Mouse (Mus musculus) stomach, postnatal 0 days (tissue): ENCODE results near the gene Megf8. TPM values are rescaled to one million over a fixed set of nuclear protein-coding genes. Genes with fewer than 3 reads are reported as not detected.
A peak's percentile ranks its signal among the peaks of the same experiment; 100 is the strongest.
"Not testable (repeated sequence)": the region's sequence is repeated elsewhere in the genome, so short reads cannot be mapped to it uniquely, and the experiment has no call there.

Source experiments
- ATAC-seq: fragments of 200-750 bp; cut with Nextera tagmentation; 2 replicates; pipeline ENCODE4 v1.8.0; 2017; ENCODE audit not compliant: low FRiP score, low TSS enrichment
- DNase-seq: peaks from one replicate; pipeline ENCODE4 v3.0.0-alpha.2; 2016; ENCODE audit warnings: low spot score
- H3K27ac ChIP-seq: fragments of 300-500 bp; sonication (generic); replicated peaks from 2 replicates; pipeline ENCODE4 v1.5.1; 2014; ENCODE audit warnings: mild to moderate bottlenecking, control low read depth
- H3K27me3 ChIP-seq: fragments of 300-500 bp; sonication (generic); 2 replicates; pipeline ENCODE4 v1.6.1; 2014; ENCODE audit warnings: low read length; ENCODE audit not compliant: control insufficient read depth, insufficient read depth
- H3K36me3 ChIP-seq: fragments of 300-500 bp; sonication (generic); 2 replicates; pipeline ENCODE4 v1.6.1; 2014; ENCODE audit warnings: low read length, mixed read lengths; ENCODE audit not compliant: control insufficient read depth, insufficient read depth
- H3K4me1 ChIP-seq: fragments of 300-500 bp; sonication (generic); replicated peaks from 2 replicates; pipeline ENCODE4 v1.6.1; 2014; ENCODE audit warnings: antibody characterized with exemption; ENCODE audit not compliant: control insufficient read depth, insufficient read depth
- H3K4me2 ChIP-seq: fragments of 300-500 bp; sonication (generic); replicated peaks from 2 replicates; pipeline ENCODE4 v1.6.1; 2014; ENCODE audit warnings: low read depth, mild to moderate bottlenecking, control low read depth, moderate library complexity
- H3K4me3 ChIP-seq: fragments of 300-500 bp; sonication (generic); 2 replicates; pipeline ENCODE4 v1.5.1; 2014; ENCODE audit warnings: low read depth, low read length, control low read depth
- H3K9ac ChIP-seq: fragments of 300-500 bp; sonication (generic); 2 replicates; pipeline ENCODE4 v1.6.1; 2014; ENCODE audit warnings: mild to moderate bottlenecking, low read length, control low read depth, mixed read lengths
- H3K9me3 ChIP-seq: fragments of 300-500 bp; sonication (generic); 2 replicates; pipeline ENCODE4 v1.6.1; 2016; ENCODE audit warnings: low read length; ENCODE audit not compliant: control insufficient read depth
- CTCF ChIP-seq: IDR thresholded peaks from 2 replicates; pipeline ENCODE4 v1.5.1; 2016; ENCODE audit warnings: antibody characterized with exemption, low read depth, mild to moderate bottlenecking, moderate library complexity
- EP300 ChIP-seq: optimal IDR thresholded peaks from 2 replicates; pipeline ENCODE3; 2016; ENCODE audit warnings: antibody characterized with exemption
- WGBS: fragments of 180-500 bp; shearing (Covaris S2); extraction: QIAGEN DNeasy Blood & Tissue Kit; methylation state at CpG from one replicate; pipeline ENCODE4 v1.1.7; 2014; 5-methylcytosine and 5-hydroxymethylcytosine counted together
- polyA plus RNA-seq: library from polyadenylated mRNA; unstranded; fragments of >200 nt; fragmentation: Nextera tagmentation; extraction: Ambion mirVana; gene quantifications from 2 replicates; pipeline ENCODE4 v1.2.1, GENCODE M21; 2015

The Megf8 gene
- polyA plus RNA-seq, 1 experiment from 2014 or later: 3.6 TPM

DNA sequence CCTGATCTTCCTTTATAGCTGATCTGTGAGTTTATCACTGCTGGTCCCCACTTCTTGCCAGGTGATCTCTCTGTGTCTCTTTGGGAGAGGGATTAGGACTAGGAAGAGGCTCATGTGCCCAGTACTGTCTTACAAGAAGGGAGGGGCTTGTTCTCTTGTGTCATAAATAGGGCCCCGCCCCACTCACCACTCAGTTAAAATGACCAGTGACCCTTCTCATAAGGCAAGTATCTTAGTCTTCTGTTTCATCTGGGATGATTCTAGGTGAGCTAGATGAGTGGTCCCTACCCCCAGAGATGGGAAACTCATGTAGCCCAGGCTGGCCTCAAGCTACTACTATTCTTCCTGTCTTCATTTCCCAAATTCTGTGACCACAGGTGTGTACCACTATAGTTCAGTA lies 81.6 kb downstream of the Megf8 start, which contains the start of gene Lipe:
Gene Lipe, minus strand, starts transcription at position 101 of the 400 bp plus-strand sequence.
- WGBS: 100% methylated on average over 1 of the region's 1 CpGs
- Histone ChIP-seq H3K4me3 (no peak within 1 kb of the TSS), H3K27ac (no peak within 1 kb of the TSS), H3K36me3 (no peaks in the 10 kb centered on the region), H3K4me2 (no peak within 1 kb of the TSS), H3K9me3 (no peaks in the 10 kb centered on the region), H3K4me1 (peaks cover 3% of the 10 kb centered on the region), H3K27me3 (no peaks in the 10 kb centered on the region), H3K9ac (no peak within 1 kb of the TSS)
- ATAC-seq (no peak), DNase-seq (no peak)
- no peak for TF ChIP-seq CTCF
- TF ChIP-seq EP300: no peak

DNA sequence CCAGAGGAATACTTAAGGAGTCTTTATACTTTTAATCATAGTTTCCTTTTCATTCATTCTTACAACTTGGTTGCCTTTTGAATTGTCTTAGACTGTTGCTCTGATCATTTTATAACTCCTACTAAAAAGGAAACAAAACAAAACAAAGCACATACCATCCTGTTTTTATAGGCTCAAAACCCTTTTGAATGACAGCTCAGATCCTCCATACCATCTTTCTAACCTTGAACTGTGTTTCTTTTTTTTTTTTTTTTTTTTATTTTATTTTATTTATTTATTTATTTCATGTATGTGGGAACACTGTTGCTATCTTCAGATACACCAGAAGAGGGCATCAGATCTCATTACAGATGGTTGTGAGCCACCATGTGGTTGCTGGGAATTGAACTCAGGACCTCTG lies 82.1 kb downstream of the Megf8 start:
- not testable (repeated sequence) for H3K27me3 ChIP-seq, H3K36me3 ChIP-seq, H3K4me3 ChIP-seq, DNase-seq, H3K9me3 ChIP-seq, H3K27ac ChIP-seq, H3K4me1 ChIP-seq, ATAC-seq, H3K9ac ChIP-seq, H3K4me2 ChIP-seq

DNA sequence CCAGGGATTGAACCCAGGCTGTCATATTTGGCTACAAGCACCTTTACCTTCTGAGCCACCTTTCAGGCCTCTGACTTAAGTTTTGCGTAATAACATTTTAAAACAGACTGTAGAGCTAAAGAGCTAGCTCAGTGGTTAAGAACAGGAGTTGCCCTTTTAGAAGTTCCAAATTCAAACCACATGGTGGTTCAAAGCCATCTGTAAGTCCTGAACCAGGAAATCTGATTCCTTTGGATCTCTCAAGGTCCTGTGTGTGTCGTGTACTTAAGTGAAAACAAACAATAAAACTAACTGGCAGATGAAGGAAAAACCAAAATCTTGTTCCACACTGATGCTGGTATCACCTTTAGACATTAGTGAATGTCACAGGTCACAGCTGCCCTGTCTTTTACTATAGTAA lies 84.6 kb downstream of the Megf8 start:
- ATAC-seq: no peak
- H3K4me3 ChIP-seq: no peak overlapping the region
- 57% methylated on average over 2 of the region's 2 CpGs for WGBS

DNA sequence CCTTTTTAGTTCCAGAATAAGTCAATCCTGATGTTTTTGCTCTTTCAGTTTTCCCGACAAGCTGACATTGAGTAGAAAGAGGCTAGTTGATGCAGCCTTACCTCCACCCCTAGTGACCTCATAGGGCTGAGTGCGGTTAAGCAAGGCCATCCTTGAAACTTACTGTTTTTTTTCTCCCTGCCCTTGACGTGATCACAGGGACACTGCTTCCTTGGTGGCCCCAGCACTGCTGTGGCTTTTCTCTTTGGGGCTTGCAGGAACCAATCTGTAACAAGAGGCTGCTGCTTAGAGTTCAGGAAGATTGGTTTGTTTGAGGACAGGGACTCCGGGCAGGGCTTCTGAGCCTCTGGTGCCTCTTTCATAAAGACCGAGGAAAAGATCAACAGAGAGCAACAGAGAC lies 85.0 kb downstream of the Megf8 start:
- Histone ChIP-seq H3K4me3 (no peak overlapping the region), H3K4me1 (no peaks in the 10 kb centered on the region), H3K4me2 (no peak overlapping the region), H3K27ac (peak overlapping the region; percentile 71), H3K9me3 (no peaks in the 10 kb centered on the region), H3K36me3 (no peaks in the 10 kb centered on the region), H3K9ac (0 out of 2 replicates have a peak overlapping the region, but pooled peaks have one; percentile 13), H3K27me3 (no peaks in the 10 kb centered on the region)
- ATAC-seq: no peak
- TF ChIP-seq EP300 (no peak), CTCF (no peak)
- WGBS: 44% methylated on average over 5 of the region's 5 CpGs
- DNase-seq: no peak

More for the DNA sequence above, 84.6 kb downstream of the Megf8 start:
- Histone ChIP-seq H3K9me3 (no peaks in the 10 kb centered on the region), H3K4me2 (no peak overlapping the region), H3K4me1 (no peaks in the 10 kb centered on the region), H3K9ac (no peak overlapping the region), H3K27me3 (no peaks in the 10 kb centered on the region), H3K27ac (no peak overlapping the region), H3K36me3 (no peaks in the 10 kb centered on the region)
- DNase-seq: no peak
- TF ChIP-seq EP300: no peak
- TF ChIP-seq CTCF: no peak

DNA sequence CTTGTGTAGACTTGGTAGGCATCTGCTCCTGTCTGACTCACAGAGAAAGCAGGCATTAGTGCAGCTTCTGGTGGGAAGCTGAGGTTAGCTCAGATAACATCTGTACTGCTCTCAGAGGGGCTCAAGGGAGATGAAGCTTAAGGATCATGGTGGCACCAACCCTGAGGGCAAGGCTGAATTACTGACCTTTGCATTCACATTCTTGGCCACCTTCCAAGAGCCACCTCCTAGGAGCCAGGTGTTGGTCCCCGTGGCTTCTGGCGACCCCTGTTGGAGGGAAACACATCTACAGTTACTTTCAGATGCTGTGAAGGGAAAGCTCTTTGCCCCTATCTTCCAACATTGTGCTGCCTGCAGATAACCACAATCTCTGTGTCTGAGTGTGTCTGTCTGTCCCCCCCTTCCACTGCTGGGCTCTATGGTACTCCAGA lies 85.7 kb downstream of the Megf8 start:
- Histone ChIP-seq H3K27me3 (no peaks in the 10 kb centered on the region), H3K27ac (no peak overlapping the region; the same call in 1 of the 2 replicates), H3K9me3 (no peaks in the 10 kb centered on the region), H3K4me1 (no peaks in the 10 kb centered on the region), H3K36me3 (no peaks in the 10 kb centered on the region), H3K4me2 (no peak overlapping the region), H3K4me3 (no peak overlapping the region), H3K9ac (no peak overlapping the region)
- whole genome bisulfite sequencing: 6% methylated on average over 2 of the region's 2 CpGs
- DNase-seq: peak; percentile 84
- peak; percentile 83 for TF ChIP-seq CTCF
- no peak for TF ChIP-seq EP300
- ATAC-seq: peak; percentile 89

DNA sequence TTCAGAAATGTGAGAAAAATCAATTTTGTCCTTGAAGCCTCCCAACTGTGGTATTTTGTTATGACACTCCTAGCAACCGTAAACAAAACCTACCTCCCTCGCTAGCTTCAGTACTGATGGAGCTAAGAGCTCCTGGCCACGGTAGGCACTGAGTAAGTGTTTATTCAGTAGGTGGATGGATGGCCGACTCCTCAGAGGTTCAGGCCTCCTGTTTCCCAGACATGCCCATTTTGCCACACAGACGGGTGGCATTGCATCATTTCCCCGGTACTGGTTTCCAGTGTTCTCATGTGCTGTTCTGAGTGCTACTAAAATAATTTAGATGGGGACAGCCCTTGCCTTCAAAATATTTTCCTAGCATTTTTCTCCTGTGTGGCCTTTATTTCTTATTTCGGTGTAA lies 89.5 kb downstream of the Megf8 start:
- Histone ChIP-seq H3K27ac (no peak overlapping the region), H3K4me1 (no peaks in the 10 kb centered on the region), H3K36me3 (no peaks in the 10 kb centered on the region), H3K27me3 (no peaks in the 10 kb centered on the region), H3K4me2 (no peak overlapping the region), H3K9ac (no peak overlapping the region), H3K4me3 (no peak overlapping the region), H3K9me3 (no peaks in the 10 kb centered on the region)
- TF ChIP-seq CTCF (no peak), EP300 (no peak)
- WGBS: 57% methylated on average over 7 of the region's 7 CpGs
- DNase-seq: no peak
- no peak for ATAC-seq
